In genomic region chr5:120285036-120285435, GRCm38 (mm10) we compare ENCODE assay signal across 17 mouse cellular contexts.
DNase-seq lines count a peak whose midpoint lies in the region; ATAC-seq lines count a peak whose summit lies in the region.
"Had no signal": no experiment of that assay in that cellular context is flagged by ENCODE, and none has a peak within 500 bp of the region (broad histone marks: within the 10 kb centered on the region; RNA-seq: fewer than 3 reads in every experiment).

No protein-coding gene starts in this region.

- H3K4me3 ChIP-seq in hindbrain, embryonic 10.5 days = peak overlapping the region; percentile 5; the same call in 1 of the 2 replicates
- H3K4me3 ChIP-seq in midbrain, embryonic 11.5 days (ENCODE audit: low read depth, low read length) = no peak overlapping the region
- no peak overlapping the region for H3K4me3 ChIP-seq in neural tube, embryonic 13.5 days
- H3K4me3 ChIP-seq in heart, embryonic 11.5 days (ENCODE audit: low read depth, low read length) = no peak overlapping the region
- H3K4me3 ChIP-seq: heart, embryonic 10.5 days had no signal

- H3K27ac ChIP-seq in hindbrain, embryonic 10.5 days = peak overlapping the region; percentile 86
- peak overlapping the region; percentile 71 for H3K27ac ChIP-seq in midbrain, embryonic 11.5 days (ENCODE audit: low read depth, low read length)
- peak overlapping the region; percentile 79 for H3K27ac ChIP-seq in neural tube, embryonic 13.5 days (replicated peaks)
- H3K27ac ChIP-seq in heart, embryonic 11.5 days (ENCODE audit: low read depth, low read length) = no peak overlapping the region
- H3K27ac ChIP-seq: heart, embryonic 10.5 days had no signal

- peaks cover 7% of the 10 kb centered on the region for H3K9me3 ChIP-seq in hindbrain, embryonic 10.5 days
- peaks cover 5% of the 10 kb centered on the region; the same call in 1 of the 2 replicates for H3K9me3 ChIP-seq in midbrain, embryonic 11.5 days (ENCODE audit: control insufficient read depth, low read length)
- 0 out of 2 replicates have a peak, but pooled peaks cover under 1% of the 10 kb centered on the region for H3K9me3 ChIP-seq in neural tube, embryonic 13.5 days
- 0 out of 2 replicates have a peak, but pooled peaks cover 4% of the 10 kb centered on the region for H3K9me3 ChIP-seq in heart, embryonic 11.5 days (replicated peaks; ENCODE audit: control insufficient read depth, low read length)

- WGBS in hindbrain, embryonic 10.5 days = 26% methylated on average over 9 of the region's 9 CpGs
- WGBS in midbrain, embryonic 11.5 days = 20% methylated on average over 9 of the region's 9 CpGs
- WGBS in neural tube, embryonic 13.5 days = 10% methylated on average over 9 of the region's 9 CpGs
- WGBS in heart, embryonic 11.5 days (ENCODE audit: insufficient replicate concordance) = 33% methylated on average over 9 of the region's 9 CpGs

- DNase-seq in embryo, embryonic 9.5 days (ENCODE audit: extremely low spot score) = peak; percentile 49
- DNase-seq in hindbrain, embryonic 10.5 days (ENCODE audit: low spot score) = peak; percentile 73
- DNase-seq in midbrain, embryonic 11.5 days (ENCODE audit: low spot score, missing footprints) = no peak
- no peak for DNase-seq in heart, adult 9 months (ENCODE audit: low spot score in 2 of 2)
- DNase-seq in right cerebral cortex, postnatal 10 days (ENCODE audit: low spot score in 2 of 2) = no peak
- DNase-seq: cerebellum, postnatal 14 days; gastrocnemius, postnatal 25 days; heart, postnatal 4 days; kidney, adult 18-20 months; kidney, postnatal 14 days; lung, embryonic 14.5 days; right cerebral cortex, adult 18-20 months had no signal

- H3K36me3 ChIP-seq in hindbrain, embryonic 10.5 days = no peaks in the 10 kb centered on the region
- H3K36me3 ChIP-seq in midbrain, embryonic 11.5 days (ENCODE audit: control insufficient read depth, insufficient read depth, low read length) = no peaks in the 10 kb centered on the region
- no peaks in the 10 kb centered on the region for H3K36me3 ChIP-seq in neural tube, embryonic 13.5 days
- H3K36me3 ChIP-seq in heart, embryonic 11.5 days (ENCODE audit: control insufficient read depth, insufficient read depth, low read length) = no peaks in the 10 kb centered on the region
- H3K36me3 ChIP-seq: heart, embryonic 10.5 days had no signal

- H3K27me3 ChIP-seq in hindbrain, embryonic 10.5 days (ENCODE audit: insufficient read depth, poor library complexity, severe bottlenecking) = peaks cover 89% of the 10 kb centered on the region
- H3K27me3 ChIP-seq in midbrain, embryonic 11.5 days (ENCODE audit: control insufficient read depth, insufficient read depth, low read length) = peaks cover 66% of the 10 kb centered on the region
- peaks cover 53% of the 10 kb centered on the region for H3K27me3 ChIP-seq in neural tube, embryonic 13.5 days
- H3K27me3 ChIP-seq in heart, embryonic 11.5 days (ENCODE audit: control insufficient read depth, insufficient read depth, low read length) = peaks cover 62% of the 10 kb centered on the region

- ATAC-seq in midbrain, embryonic 11.5 days (ENCODE audit: low FRiP score) = peak; percentile 28; the same call in 1 of the 2 replicates
- peak; percentile 36; the same call in 1 of the 2 replicates for ATAC-seq in neural tube, embryonic 13.5 days (ENCODE audit: low read depth)
- no peak for ATAC-seq in megakaryocyte, adult 5-6 weeks (ENCODE audit: poor library complexity, severe bottlenecking)
- no peak for ATAC-seq in heart, embryonic 11.5 days (replicated peaks; ENCODE audit: insufficient number of reproducible peaks, low FRiP score, low TSS enrichment)
- ATAC-seq: CD4-positive, CD25-positive, alpha-beta regulatory T cell, adult 4 months had no signal

- peaks cover 62% of the 10 kb centered on the region for H3K4me1 ChIP-seq in hindbrain, embryonic 10.5 days (replicated peaks)
- peaks cover 44% of the 10 kb centered on the region for H3K4me1 ChIP-seq in midbrain, embryonic 11.5 days (ENCODE audit: control insufficient read depth, insufficient read depth, low read length)
- H3K4me1 ChIP-seq in neural tube, embryonic 13.5 days (replicated peaks) = peaks cover 56% of the 10 kb centered on the region
- peaks cover 9% of the 10 kb centered on the region for H3K4me1 ChIP-seq in heart, embryonic 11.5 days (ENCODE audit: control insufficient read depth, insufficient read depth, low read length)

- no peak overlapping the region for H3K9ac ChIP-seq in midbrain, embryonic 11.5 days (ENCODE audit: low read length)
- peak overlapping the region; percentile 12; the same call in 1 of the 2 replicates for H3K9ac ChIP-seq in neural tube, embryonic 13.5 days
- H3K9ac ChIP-seq in heart, embryonic 11.5 days (ENCODE audit: low read depth, low read length) = no peak overlapping the region
- H3K9ac ChIP-seq: lung, embryonic 14.5 days had no signal

- no peak overlapping the region; the same call in 1 of the 2 replicates for H3K4me2 ChIP-seq in midbrain, embryonic 11.5 days
- no peak overlapping the region for H3K4me2 ChIP-seq in neural tube, embryonic 13.5 days
- H3K4me2 ChIP-seq in heart, embryonic 11.5 days = no peak overlapping the region
- H3K4me2 ChIP-seq: lung, embryonic 14.5 days had no signal

Comparison
In these comparisons a context has a peak if more than half of its experiments do, and no peak if none do; other contexts are left out.
1. DNase-seq: peak in embryo, embryonic 9.5 days (single experiment) and hindbrain, embryonic 10.5 days (single experiment); none in midbrain, embryonic 11.5 days (single experiment), heart, adult 9 months (0 of 2) and right cerebral cortex, postnatal 10 days (0 of 2).
2. ATAC-seq: peak in midbrain, embryonic 11.5 days (single experiment) and neural tube, embryonic 13.5 days (single experiment); none in megakaryocyte, adult 5-6 weeks (single experiment) and heart, embryonic 11.5 days (single experiment).